In the genomic region with DNA sequence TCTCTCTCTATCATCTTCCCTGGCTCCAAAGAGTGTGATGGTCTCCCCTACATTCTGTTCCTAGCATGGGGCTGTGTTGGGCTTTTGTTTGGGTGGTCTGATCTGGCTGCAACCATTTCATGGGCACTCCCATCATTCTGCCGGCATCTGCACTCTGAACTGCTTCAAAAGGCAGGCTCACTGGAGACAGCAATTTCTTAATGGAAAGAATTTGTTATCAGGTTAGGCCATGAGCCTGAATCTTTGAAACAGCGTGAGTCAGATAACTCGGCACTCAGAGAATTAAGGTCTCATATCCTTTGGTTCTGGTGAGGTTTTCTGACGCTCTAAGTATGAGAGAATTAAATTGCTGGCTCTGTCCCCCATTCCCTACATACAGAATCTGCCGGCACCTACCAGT, we compare ENCODE assay signal across 21 mouse cellular contexts.
DNase-seq lines count a peak whose midpoint lies in the region; ATAC-seq lines count a peak whose summit lies in the region.
"Had no signal": no experiment of that assay in that cellular context is flagged by ENCODE, and none has a peak within 500 bp of the region (broad histone marks: within the 10 kb centered on the region; RNA-seq: fewer than 3 reads in every experiment).

No protein-coding gene starts in this region.

- no peak overlapping the region for H3K9ac ChIP-seq in liver, embryonic 13.5 days
- H3K9ac ChIP-seq in neural tube, embryonic 14.5 days (replicated peaks; ENCODE audit: low read depth, low read length), result no peak overlapping the region
- H3K9ac ChIP-seq: embryonic facial prominence, embryonic 13.5 days; forebrain, embryonic 12.5 days; heart, embryonic 12.5 days; hindbrain, embryonic 15.5 days had no signal

- H3K27ac ChIP-seq in liver, embryonic 13.5 days, result no peak overlapping the region
- peak overlapping the region; percentile 44; the same call in 1 of the 2 replicates for H3K27ac ChIP-seq in neural tube, embryonic 14.5 days (ENCODE audit: low read depth, low read length)
- H3K27ac ChIP-seq: embryonic facial prominence, embryonic 13.5 days; forebrain, embryonic 12.5 days; heart, adult 2 months; hindbrain, embryonic 10.5 days; hindbrain, embryonic 15.5 days had no signal

- no peaks in the 10 kb centered on the region for H3K36me3 ChIP-seq in liver, embryonic 13.5 days
- no peaks in the 10 kb centered on the region for H3K36me3 ChIP-seq in neural tube, embryonic 14.5 days (ENCODE audit: control insufficient read depth, insufficient read depth, low read length)
- H3K36me3 ChIP-seq: embryonic facial prominence, embryonic 13.5 days; forebrain, embryonic 12.5 days; heart, embryonic 12.5 days; hindbrain, embryonic 10.5 days; hindbrain, embryonic 15.5 days had no signal

- WGBS in liver, embryonic 13.5 days (ENCODE audit: insufficient replicate concordance), result 30% methylated on average over 5 of the region's 5 CpGs
- WGBS in neural tube, embryonic 14.5 days, result 73% methylated on average over 5 of the region's 5 CpGs

- no peaks in the 10 kb centered on the region for H3K27me3 ChIP-seq in liver, embryonic 13.5 days
- no peaks in the 10 kb centered on the region for H3K27me3 ChIP-seq in neural tube, embryonic 14.5 days (ENCODE audit: control insufficient read depth, insufficient read depth, low read length)
- H3K27me3 ChIP-seq: CH12.LX; embryonic facial prominence, embryonic 13.5 days; forebrain, embryonic 12.5 days; heart, embryonic 12.5 days; hindbrain, embryonic 15.5 days had no signal

- H3K9me3 ChIP-seq in liver, embryonic 13.5 days (replicated peaks), result no peaks in the 10 kb centered on the region
- H3K9me3 ChIP-seq in neural tube, embryonic 14.5 days (ENCODE audit: control insufficient read depth, low read length), result no peaks in the 10 kb centered on the region
- H3K9me3 ChIP-seq: embryonic facial prominence, embryonic 13.5 days; forebrain, embryonic 12.5 days; hindbrain, embryonic 10.5 days; hindbrain, embryonic 15.5 days had no signal

- no peak overlapping the region for H3K4me2 ChIP-seq in liver, embryonic 13.5 days
- H3K4me2 ChIP-seq in neural tube, embryonic 14.5 days (ENCODE audit: low read depth, low read length), result no peak overlapping the region
- H3K4me2 ChIP-seq: embryonic facial prominence, embryonic 13.5 days; forebrain, embryonic 12.5 days; heart, embryonic 12.5 days; hindbrain, embryonic 15.5 days had no signal

- peak; percentile 58 for ATAC-seq in liver, embryonic 13.5 days (ENCODE audit: low read depth)
- no peak for ATAC-seq in neural tube, embryonic 14.5 days (ENCODE audit: low read depth)
- ATAC-seq in megakaryocyte progenitor cell, adult 5-6 weeks (replicated peaks; ENCODE audit: poor library complexity), result peak; percentile 73
- ATAC-seq: activated CD4-positive, CD25-positive, alpha-beta regulatory T cell, adult 4 months; forebrain, embryonic 16.5 days; Patski had no signal

- no peak overlapping the region for H3K4me3 ChIP-seq in liver, embryonic 13.5 days (replicated peaks)
- no peak overlapping the region for H3K4me3 ChIP-seq in neural tube, embryonic 14.5 days (ENCODE audit: low read depth, low read length)
- H3K4me3 ChIP-seq: embryonic facial prominence, embryonic 13.5 days; forebrain, embryonic 12.5 days; heart, adult 2 months; heart, embryonic 12.5 days; hindbrain, embryonic 10.5 days; hindbrain, embryonic 15.5 days had no signal

- H3K4me1 ChIP-seq in liver, embryonic 13.5 days (replicated peaks), result no peaks in the 10 kb centered on the region; the same call in 1 of the 2 replicates
- no peaks in the 10 kb centered on the region for H3K4me1 ChIP-seq in neural tube, embryonic 14.5 days (ENCODE audit: control insufficient read depth, insufficient read depth, low read length)
- H3K4me1 ChIP-seq: embryonic facial prominence, embryonic 13.5 days; hindbrain, embryonic 10.5 days; hindbrain, embryonic 15.5 days had no signal

- peak; percentile 7 for DNase-seq in liver, embryonic 13.5 days
- DNase-seq in liver, result no peak
- DNase-seq in neural tube, embryonic 10.5 days (ENCODE audit: extremely low spot score, low spot score), result no peak
- no peak for DNase-seq in cerebellum, postnatal 4 days (ENCODE audit: low spot score in 2 of 2)
- DNase-seq: adrenal gland, postnatal 14 days; cerebellum, adult 11 months; cerebellum, adult 8-10 months; cerebellum, postnatal 14 days; gastrocnemius, postnatal 10 days; heart, adult 2 months had no signal
